ENCODE assay signal across 9 mouse cellular contexts in the genomic region with DNA sequence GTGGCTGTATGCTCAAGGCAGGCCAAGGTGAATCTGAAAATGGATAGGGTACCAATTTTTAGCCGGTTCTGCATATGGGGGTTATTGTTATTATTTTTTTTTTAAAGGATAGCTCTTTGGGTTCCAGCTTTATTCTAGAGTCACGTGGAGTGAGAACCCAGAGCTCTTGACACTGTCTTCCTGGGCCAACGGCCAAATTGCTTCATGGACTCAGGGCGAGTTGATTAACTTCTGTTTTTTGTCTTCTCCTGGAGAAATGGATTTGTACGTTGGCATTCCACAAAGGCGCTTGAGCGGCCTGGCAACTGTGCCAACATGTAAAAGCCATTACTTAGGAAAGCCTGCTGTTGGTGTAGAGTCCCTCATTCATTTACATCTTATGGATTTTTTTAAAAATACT.
A peak's percentile ranks its signal among the peaks of the same experiment; 100 is the strongest.
DNase-seq lines count a peak whose midpoint lies in the region; ATAC-seq and TF ChIP-seq lines count a peak whose summit lies in the region.
"Had no signal": no experiment of that assay in that cellular context is flagged by ENCODE, and none has a peak within 500 bp of the region (broad histone marks: within the 10 kb centered on the region; RNA-seq: fewer than 3 reads in every experiment).

No protein-coding gene starts in this region.

- H3K79me2 ChIP-seq in macrophage (ENCODE audit: inconsistent target) = peaks cover 86% of the 10 kb centered on the region

- peaks cover 26% of the 10 kb centered on the region for H3K4me1 ChIP-seq in forebrain, postnatal 0 days (ENCODE audit: insufficient read depth)

- peak overlapping the region; percentile 66 for H3K4me3 ChIP-seq in forebrain, postnatal 0 days (ENCODE audit: low read depth, low read length)
- no peak overlapping the region for H3K4me3 ChIP-seq in macrophage (ENCODE audit: inconsistent target)
- H3K4me3 ChIP-seq: limb, embryonic 12.5 days had no signal

- peak overlapping the region; percentile 78 for H3K4me2 ChIP-seq in forebrain, postnatal 0 days (ENCODE audit: low read depth)

- 20% methylated on average over 7 of the region's 7 CpGs for WGBS in forebrain, postnatal 0 days
- WGBS in macrophage (ENCODE audit: missing documents) = 35% methylated on average over 7 of the region's 7 CpGs

- no peaks in the 10 kb centered on the region for H3K27me3 ChIP-seq in forebrain, postnatal 0 days (ENCODE audit: insufficient read depth, low read length)
- H3K27me3 ChIP-seq: limb, embryonic 12.5 days had no signal

- H3K9me3 ChIP-seq in forebrain, postnatal 0 days (ENCODE audit: low read length) = no peaks in the 10 kb centered on the region
- H3K9me3 ChIP-seq: limb, embryonic 12.5 days had no signal

- peak; percentile 17 for DNase-seq in kidney, adult 11 months
- DNase-seq in kidney, adult 9 months = no peak
- DNase-seq in adrenal gland, adult 8-10 months = peak; percentile 57
- DNase-seq in forebrain, postnatal 0 days = peak; percentile 38
- DNase-seq in frontal cortex, adult 2 months (ENCODE audit: extremely low spot score in 1 of 2, low spot score in 1 of 2) = no peak
- no peak for DNase-seq in left cerebral cortex, adult 18-20 months (ENCODE audit: low spot score in 2 of 2)
- DNase-seq in urinary bladder, adult 18-20 months (ENCODE audit: low spot score in 2 of 2) = no peak

- peak overlapping the region; percentile 57; the same call in 1 of the 2 replicates for H3K27ac ChIP-seq in forebrain, postnatal 0 days (ENCODE audit: low read depth, low read length)
- peak overlapping the region; percentile 75 for H3K27ac ChIP-seq in macrophage
- H3K27ac ChIP-seq: limb, embryonic 12.5 days had no signal

- no peak for TF ChIP-seq CTCF in forebrain, postnatal 0 days (IDR thresholded peaks at IDR 0.05; ENCODE audit: low read depth)

- H3K36me3 ChIP-seq in forebrain, postnatal 0 days (ENCODE audit: insufficient read depth) = no peaks in the 10 kb centered on the region
- H3K36me3 ChIP-seq in macrophage (ENCODE audit: inconsistent target) = no peaks in the 10 kb centered on the region

- H3K9ac ChIP-seq in forebrain, postnatal 0 days = peak overlapping the region; percentile 95; the same call in 1 of the 2 replicates
- H3K9ac ChIP-seq: limb, embryonic 12.5 days had no signal

- ATAC-seq in forebrain, postnatal 0 days = no peak

Comparison
In these comparisons a context has a peak if more than half of its experiments do, and no peak if none do; other contexts are left out.
1. DNase-seq: peak in kidney, adult 11 months (single experiment), adrenal gland, adult 8-10 months (single experiment) and forebrain, postnatal 0 days (single experiment); none in kidney, adult 9 months (single experiment), frontal cortex, adult 2 months (0 of 2), left cerebral cortex, adult 18-20 months (0 of 2) and urinary bladder, adult 18-20 months (0 of 2).